16 mouse cellular contexts compared by ENCODE assay signal in the genomic region with DNA sequence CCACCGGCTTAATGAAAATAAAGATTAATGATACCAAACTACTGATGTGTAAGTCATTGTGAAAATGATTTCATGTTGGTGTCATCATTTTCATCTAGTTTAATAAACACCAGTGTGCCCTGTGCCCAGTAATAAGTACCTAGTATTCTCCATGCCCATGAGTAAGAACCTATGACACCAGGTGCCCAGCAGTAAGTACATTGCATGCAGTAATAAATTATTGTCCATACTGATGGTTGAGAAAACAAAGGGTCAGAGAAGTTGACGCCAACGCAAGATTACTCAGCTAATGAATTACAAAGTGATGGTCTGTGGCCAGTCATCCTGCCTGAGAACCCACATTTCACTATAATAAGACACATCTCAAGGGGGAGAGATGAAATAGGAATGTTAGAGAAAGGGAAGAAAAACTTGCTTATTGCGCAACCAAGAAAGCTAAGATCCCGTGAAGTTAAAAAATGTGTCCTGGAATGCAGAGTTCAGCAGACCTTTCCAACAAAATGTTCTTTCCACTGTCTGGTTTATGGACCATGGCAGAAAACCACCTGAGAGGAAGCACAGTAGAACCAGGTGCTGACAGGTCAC.
"Had no signal": no experiment of that assay in that cellular context is flagged by ENCODE, and none has a peak within 500 bp of the region (broad histone marks: within the 10 kb centered on the region; RNA-seq: fewer than 3 reads in every experiment).

No protein-coding gene starts in this region.

- DNase-seq: lung, adult 2 months; lung, postnatal 36 days; retina, postnatal 1 day; right cerebral cortex, postnatal 4 days; thymus, adult 2 months; thymus, postnatal 36 days had no signal

- H3K27ac ChIP-seq: intestine, embryonic 15.5 days; left cerebral cortex, adult 2 months; limb, embryonic 10.5 days; liver, embryonic 15.5 days; midbrain, embryonic 15.5 days; neural tube, embryonic 13.5 days; stomach, embryonic 15.5 days had no signal

- H3K4me1 ChIP-seq: intestine, embryonic 15.5 days; limb, embryonic 10.5 days; liver, embryonic 15.5 days; stomach, embryonic 15.5 days had no signal

- H3K4me2 ChIP-seq: intestine, embryonic 15.5 days; liver, embryonic 11.5 days; liver, embryonic 15.5 days; midbrain, embryonic 11.5 days; midbrain, embryonic 15.5 days; neural tube, embryonic 13.5 days; stomach, embryonic 15.5 days had no signal

- H3K9ac ChIP-seq: intestine, embryonic 15.5 days; liver, embryonic 15.5 days; midbrain, embryonic 15.5 days; neural tube, embryonic 13.5 days; stomach, embryonic 15.5 days had no signal

- H3K9me3 ChIP-seq: intestine, embryonic 15.5 days; limb, embryonic 10.5 days; liver, embryonic 15.5 days; midbrain, embryonic 15.5 days; neural tube, embryonic 13.5 days; stomach, embryonic 15.5 days had no signal

- H3K4me3 ChIP-seq: intestine, embryonic 15.5 days; left cerebral cortex, adult 2 months; limb, embryonic 10.5 days; liver, embryonic 15.5 days; midbrain, embryonic 15.5 days; neural tube, embryonic 13.5 days; stomach, embryonic 15.5 days had no signal

- ATAC-seq: intestine, embryonic 15.5 days; lung, postnatal 0 days; midbrain, embryonic 15.5 days had no signal

- H3K36me3 ChIP-seq: intestine, embryonic 15.5 days; limb, embryonic 10.5 days; liver, embryonic 15.5 days; midbrain, embryonic 15.5 days; neural tube, embryonic 13.5 days; stomach, embryonic 15.5 days had no signal

- H3K27me3 ChIP-seq: intestine, embryonic 15.5 days; liver, embryonic 15.5 days; midbrain, embryonic 15.5 days; neural tube, embryonic 13.5 days; stomach, embryonic 15.5 days had no signal
